Mouse (Mus musculus): ENCODE data around the gene Pigp.
"Not testable (repeated sequence)": the region's sequence is repeated elsewhere in the genome, so short reads cannot be mapped to it uniquely, and the experiment has no call there.

The Pigp gene

DNA sequence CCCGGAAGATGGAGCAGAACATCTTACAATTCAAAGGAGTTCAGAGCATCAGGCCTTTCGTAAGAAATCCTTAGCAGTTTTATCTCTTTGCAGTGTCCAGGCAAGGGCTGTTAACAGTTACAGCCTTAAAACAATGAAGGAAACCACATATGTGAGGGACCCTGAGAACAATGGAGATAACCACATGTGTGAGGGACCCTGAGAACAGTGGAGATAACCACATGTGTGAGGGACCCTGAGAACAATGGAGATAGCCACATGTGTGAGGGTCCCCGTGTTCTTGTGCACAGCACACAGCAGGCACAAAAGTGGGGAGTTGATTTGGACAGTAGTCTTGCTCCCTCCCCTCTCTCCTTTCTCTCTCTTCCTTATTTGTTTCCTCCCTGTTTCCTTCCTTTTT, 13.6 kb downstream of the Pigp start:
- DNase-seq (ENCODE audit: low spot score), result no peak

GRCm38 (mm10) chr16:94356776-94357494, 14.7 kb downstream of the Pigp start:
- no peak for DNase-seq (ENCODE audit: low spot score)

GRCm38 (mm10) chr16:94356046-94356445, 15.6 kb downstream of the Pigp start:
- no peak for DNase-seq (ENCODE audit: low spot score)

- DNase-seq (ENCODE audit: low spot score), result no peak
Observed at GRCm38 (mm10) chr16:94354450-94354849, 17.2 kb downstream of the Pigp start.

DNA sequence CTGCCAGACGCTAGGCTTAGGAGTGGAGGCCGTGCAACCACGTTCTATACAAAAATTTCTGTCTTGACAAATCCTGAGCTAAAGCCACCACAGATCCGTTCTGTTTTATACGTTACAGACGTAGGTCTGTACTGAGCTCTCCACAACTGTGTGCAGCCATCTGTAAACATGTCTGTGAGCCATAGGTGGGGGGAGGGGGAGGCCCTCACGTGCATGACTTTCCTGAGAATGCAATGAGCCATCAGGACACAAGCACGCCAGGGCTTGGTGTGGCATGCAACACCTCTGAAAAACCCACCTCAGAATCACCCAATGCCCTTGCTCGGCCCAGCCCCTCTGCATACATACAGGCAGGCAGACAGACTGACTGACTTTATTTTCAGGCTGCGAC, 21.4 kb downstream of the Pigp start:
- no peak for DNase-seq (ENCODE audit: low spot score)

DNA sequence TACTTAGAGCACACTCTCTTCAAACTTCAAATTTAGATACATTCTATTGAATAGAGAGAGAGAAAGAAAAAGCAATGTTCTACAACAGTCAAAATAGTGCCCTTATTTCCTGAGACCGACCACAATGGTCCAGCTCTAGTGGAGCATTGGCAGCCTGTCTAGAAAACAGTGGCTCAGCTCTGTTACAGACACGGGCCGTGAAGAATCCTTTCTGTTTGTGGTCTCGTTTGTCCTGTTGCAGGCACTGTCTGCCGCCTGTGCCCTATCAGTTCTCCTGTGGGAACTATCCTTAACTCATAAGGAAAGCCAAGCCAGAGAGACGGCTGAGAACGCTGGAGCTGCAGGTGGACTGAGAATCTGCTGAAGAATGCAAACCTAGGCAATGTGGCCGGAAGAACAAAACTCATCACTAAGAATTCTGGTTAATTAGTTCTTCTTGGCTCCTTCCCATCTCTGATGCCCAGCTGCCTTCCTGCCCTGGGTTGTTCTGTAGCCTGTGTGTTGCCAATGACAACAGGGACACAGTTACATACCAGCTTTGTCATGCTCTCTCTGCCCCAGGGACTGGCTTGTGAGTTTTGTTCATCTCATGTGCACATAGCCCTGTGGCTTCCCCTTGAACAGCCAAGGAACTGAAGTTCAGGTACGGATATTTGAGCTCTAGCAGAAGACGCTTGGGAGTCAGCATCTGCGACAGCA, 21.9 kb downstream of the Pigp start:
- DNase-seq (ENCODE audit: low spot score), result no peak

DNA sequence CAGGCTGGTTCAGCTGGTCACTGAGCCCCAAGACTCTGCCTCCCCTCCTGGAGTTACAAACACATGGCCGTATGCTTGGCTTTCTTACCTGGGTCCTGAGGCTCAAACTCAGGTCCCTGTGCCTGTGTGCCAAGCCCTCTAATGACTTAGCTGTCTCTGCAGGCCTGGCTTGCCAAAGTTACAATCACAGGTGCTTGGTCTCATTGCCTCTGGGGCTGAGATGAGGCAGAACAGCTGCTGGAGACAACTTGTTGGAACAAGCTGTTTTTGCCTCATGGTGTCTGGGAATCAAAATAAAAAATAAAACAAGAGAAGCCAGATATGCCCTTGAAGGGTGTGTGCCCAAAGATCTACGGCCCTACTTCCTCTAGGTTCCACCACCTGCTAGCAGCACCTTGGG, 22.9 kb downstream of the Pigp start:
- no peak for DNase-seq (ENCODE audit: low spot score)

DNA sequence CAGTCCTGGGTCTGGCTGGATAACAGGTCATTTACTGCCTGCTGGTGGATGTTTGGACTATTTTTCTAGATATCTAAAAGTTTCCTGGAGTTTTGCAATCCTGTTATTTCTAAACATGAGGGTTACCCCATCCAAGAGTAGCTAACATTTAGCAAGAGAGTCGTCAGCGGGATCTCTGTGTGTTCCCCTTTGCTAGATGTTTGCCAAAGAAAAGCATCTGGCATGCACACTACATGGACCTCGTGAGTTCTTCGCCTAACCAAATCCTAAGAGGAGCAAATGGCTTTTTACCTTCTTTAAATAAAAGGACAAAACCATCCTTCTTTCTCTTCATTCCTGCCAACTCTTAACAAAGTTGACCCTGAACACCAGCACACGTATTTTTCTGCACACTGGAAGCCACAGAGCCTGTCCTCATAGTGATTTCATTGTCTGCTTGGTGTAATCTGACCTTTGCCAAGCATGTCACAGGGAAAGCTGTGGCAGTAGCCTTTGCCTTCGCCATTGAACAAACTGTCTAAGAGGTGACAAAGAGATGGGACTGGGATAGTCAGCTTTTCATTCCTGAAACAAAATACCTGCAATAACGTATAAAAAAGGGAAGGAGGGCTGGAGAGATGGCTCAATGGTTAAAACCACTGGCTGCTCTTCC, 24.4 kb downstream of the Pigp start:
- no peak for DNase-seq (ENCODE audit: low spot score)

DNA sequence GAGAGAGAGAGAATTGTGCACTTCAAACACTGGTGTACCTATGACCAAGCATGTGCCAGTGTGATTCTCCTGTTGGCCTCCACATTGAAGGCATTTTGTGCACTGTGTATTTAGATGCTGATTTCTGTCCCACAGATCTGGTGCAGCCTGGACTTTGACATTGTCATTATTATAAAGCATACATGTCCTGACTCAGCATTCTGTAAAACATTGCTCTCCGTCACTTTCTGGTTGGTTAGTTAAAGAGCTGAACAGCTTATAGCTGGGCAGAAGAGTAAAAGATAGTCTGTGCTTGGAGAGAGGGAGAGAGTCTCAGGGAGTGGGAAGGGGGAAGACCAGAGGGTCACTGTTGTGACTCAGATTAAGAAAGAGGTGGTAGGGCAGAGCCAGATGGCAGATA, 25.9 kb downstream of the Pigp start:
- DNase-seq (ENCODE audit: low spot score), result no peak

DNA sequence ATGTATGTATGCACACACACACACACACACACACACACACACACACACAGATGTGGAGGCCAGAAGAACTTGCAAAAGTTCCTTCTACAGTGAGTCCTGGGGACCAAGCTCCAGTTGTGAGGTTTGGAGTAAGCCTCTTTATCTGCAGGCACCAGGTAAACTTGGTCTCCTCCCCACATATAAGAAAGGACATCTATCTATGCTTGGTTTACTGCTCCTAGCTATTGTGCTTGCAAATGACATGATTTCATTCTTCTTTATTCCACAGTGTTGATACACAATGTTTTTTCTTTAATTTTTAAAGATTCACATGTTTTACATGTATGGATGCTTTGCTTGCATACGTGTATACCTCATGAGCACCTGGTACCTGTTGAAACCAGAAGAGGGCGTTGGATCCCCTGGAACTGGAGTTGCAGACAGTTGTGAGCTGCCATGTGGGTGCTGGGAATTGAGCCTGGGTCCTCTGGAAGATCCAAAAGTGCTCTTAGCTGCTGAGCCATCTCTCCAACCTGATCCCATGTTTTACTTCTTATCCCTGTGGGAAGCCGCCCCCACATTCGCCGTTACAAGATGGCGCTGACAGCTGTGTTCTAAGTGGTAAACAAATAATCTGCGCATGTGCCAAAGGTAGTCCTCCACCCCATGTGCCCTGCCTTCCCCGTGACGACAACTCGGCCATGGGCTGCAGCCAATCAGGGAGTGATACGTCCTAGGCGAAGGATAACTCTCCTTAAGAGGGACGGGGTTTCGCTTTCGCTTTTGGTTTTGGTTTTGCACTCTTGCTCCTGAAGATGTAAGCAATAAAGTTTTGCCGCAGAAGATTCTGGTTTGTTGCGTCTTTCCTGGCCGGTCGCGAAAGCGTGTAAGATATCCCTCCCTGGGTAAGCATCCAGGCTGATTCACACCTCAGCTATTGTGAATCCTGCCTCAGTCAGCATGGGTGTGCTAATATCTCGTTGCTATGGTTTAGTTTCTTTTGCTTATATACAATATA, 32.2 kb downstream of the Pigp start:
- DNase-seq (ENCODE audit: low spot score), result not testable (repeated sequence)

- DNase-seq (ENCODE audit: low spot score), result no peak
Observed at GRCm38 (mm10) chr16:94335656-94336055, 36.0 kb downstream of the Pigp start.

GRCm38 (mm10) chr16:94331886-94332252, 39.8 kb downstream of the Pigp start:
- no peak for DNase-seq (ENCODE audit: low spot score)

DNA sequence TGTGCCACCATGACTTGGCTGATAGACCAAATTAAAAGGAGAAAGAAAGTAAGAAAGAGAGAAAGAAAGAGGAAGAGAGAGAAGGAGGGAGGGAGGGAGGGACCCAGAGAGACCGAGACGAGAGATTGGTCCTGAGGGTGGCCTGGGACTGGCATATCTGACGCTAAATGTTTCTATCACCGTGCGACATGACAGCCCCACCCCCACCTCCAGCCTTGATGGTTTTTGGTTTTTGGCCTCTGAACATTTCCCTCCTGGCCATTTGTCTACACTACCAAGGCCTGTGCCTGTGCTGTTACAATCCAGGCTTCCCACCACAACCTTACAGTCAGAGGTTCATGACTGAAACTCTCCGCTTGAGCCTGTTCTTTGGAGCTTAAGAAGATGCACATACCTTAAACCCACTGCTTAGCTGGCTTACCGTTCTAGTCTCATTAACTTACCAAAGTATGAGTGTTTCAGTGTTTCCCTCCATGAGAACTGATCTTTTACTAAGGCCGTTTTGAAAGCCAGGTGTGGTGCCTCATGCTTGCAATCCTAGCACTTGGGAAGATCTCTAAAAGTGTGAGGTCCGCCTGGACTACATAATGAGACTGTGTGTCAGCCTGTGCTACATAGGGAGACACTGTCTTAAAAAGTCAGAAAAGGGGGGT, 40.3 kb downstream of the Pigp start:
- no peak for DNase-seq (ENCODE audit: low spot score)

DNA sequence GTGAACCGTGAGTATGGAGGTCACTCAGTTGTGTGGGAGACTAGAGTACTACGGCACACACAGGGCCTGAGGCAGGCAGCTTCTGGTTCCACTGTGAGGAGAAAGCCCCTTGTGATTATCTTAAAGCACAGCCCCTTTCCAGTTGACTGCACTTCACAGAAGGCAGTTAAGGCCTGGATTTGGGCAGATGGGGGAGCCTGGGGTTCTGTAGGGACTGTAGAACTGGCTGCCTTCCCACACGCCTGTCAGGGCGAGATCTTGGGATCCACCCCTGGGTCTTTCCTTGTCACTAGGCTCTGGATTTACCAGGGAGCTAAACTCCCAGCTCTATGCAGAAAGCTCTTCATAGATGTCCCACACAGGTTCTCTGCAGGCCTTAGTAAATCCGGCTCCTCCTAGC, 41.2 kb downstream of the Pigp start:
- DNase-seq (ENCODE audit: low spot score), result no peak

DNA sequence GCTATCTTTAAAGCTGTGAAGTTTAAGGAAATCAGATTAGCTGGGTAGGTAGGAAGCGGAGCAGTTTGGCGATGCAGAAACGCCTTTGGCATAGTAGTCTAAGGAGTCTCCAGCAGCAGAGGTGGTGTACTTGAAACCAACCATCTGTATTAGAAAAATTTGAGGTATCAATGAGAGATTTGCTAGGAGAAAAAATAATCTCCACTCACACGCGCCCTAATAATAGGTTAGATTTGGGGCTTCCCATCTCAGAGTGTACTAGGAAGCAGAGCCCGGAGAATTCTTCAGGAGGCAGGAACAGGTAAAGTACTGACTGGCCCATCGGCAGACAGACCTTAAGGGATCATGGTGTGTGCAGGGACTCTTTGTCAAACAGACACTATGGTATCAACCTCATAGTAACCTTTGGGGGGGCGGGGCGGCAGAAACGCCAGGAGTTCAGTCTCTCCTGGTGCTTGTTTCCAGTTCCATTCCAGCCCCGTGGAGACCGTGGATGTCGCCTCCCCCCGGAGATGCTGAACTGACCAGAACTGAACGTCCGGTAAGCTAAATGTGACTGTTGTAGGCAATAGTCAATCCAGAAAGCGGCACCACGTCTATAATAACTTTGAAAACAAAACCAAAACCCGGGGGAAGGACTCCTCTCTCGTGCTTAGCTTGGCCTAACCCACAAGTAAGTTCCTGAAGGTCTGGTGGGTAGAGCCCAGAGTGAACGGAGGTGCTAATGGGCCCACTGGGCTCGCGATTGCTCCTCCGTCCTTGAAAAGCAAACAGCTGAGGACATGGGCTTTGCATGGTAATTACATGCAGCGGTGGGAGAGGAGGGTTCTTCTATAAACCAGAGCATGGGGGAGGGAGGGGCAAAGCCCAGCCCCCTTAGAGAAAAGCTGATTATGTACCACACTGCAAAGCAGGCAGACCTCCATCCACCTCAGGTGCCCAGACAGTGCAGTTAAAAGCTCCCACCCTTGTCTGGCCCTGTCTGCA, 42.5 kb downstream of the Pigp start:
- DNase-seq (ENCODE audit: low spot score), result no peak

- DNase-seq (ENCODE audit: low spot score), result peak; percentile 24
Observed at GRCm38 (mm10) chr16:94327781-94328711, 43.6 kb downstream of the Pigp start, which contains the start of gene Ripply3. Gene Ripply3, plus strand, starts transcription at chr16:94328420.

GRCm38 (mm10) chr16:94326008-94326407, 45.6 kb downstream of the Pigp start:
- DNase-seq (ENCODE audit: low spot score), result no peak

GRCm38 (mm10) chr16:94323681-94324080, 48.0 kb downstream of the Pigp start:
- no peak for DNase-seq (ENCODE audit: low spot score)

DNA sequence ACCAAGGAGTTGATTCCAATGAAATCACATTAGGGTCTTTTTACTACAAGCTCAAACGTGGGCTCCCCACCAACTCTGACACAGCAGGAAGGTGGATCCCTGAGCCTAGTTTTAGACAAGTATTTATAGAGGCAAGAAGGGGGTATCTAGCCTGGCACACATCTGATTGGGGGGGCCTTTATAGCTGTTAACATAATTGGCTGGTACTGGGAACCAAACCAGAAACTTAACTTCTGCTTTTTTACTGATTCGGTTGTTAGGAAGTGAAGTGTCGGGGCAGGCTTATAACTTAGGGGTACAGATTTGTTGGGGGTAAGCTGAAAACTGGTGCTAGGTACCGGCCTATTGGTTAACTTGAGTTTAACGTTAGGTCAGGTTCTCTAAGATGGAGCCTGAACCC, 51.4 kb downstream of the Pigp start:
- no peak for DNase-seq (ENCODE audit: low spot score)

All from ovary, postnatal 10 days (tissue).